Mouse (Mus musculus) liver, adult (tissue): ENCODE data around the gene Trak1.

ENCODE experiments used
- GATA4 ChIP-seq: IDR thresholded peaks from 2 replicates; pipeline ENCODE4 v1.6.1; 2014; ENCODE audit warnings: mild to moderate bottlenecking, low read length; ENCODE audit not compliant: insufficient replicate concordance

The Trak1 gene

GRCm38 (mm10) chr9:121381678-121382297 is 84.5 kb downstream of the Trak1 start:
- no peak for TF ChIP-seq GATA4

GRCm38 (mm10) chr9:121382568-121382967 is 85.3 kb downstream of the Trak1 start:
- TF ChIP-seq GATA4: no peak

GRCm38 (mm10) chr9:121383180-121383586 is 85.9 kb downstream of the Trak1 start:
- TF ChIP-seq GATA4: no peak

GRCm38 (mm10) chr9:121384620-121385019 is 87.3 kb downstream of the Trak1 start:
- no peak for TF ChIP-seq GATA4

GRCm38 (mm10) chr9:121385091-121385748 is 87.9 kb downstream of the Trak1 start:
- TF ChIP-seq GATA4: no peak

GRCm38 (mm10) chr9:121385749-121386350 is 88.5 kb downstream of the Trak1 start:
- no peak for TF ChIP-seq GATA4

- TF ChIP-seq GATA4: no peak
Measured at GRCm38 (mm10) chr9:121387539-121388272, 90.4 kb downstream of the Trak1 start.

- no peak for TF ChIP-seq GATA4
Measured at GRCm38 (mm10) chr9:121388273-121388931, 91.1 kb downstream of the Trak1 start.

GRCm38 (mm10) chr9:121389258-121389657 is 92.0 kb downstream of the Trak1 start:
- no peak for TF ChIP-seq GATA4

GRCm38 (mm10) chr9:121391898-121392297 is 94.6 kb downstream of the Trak1 start:
- no peak for TF ChIP-seq GATA4

- TF ChIP-seq GATA4: no peak
Measured at GRCm38 (mm10) chr9:121392427-121392826, 95.1 kb downstream of the Trak1 start.

GRCm38 (mm10) chr9:121393104-121393503 is 95.8 kb downstream of the Trak1 start:
- no peak for TF ChIP-seq GATA4

GRCm38 (mm10) chr9:121394882-121395281 is 97.6 kb downstream of the Trak1 start:
- TF ChIP-seq GATA4: no peak

- no peak for TF ChIP-seq GATA4
Measured at GRCm38 (mm10) chr9:121395812-121396211, 98.5 kb downstream of the Trak1 start.

GRCm38 (mm10) chr9:121398100-121398760 is 100.9 kb downstream of the Trak1 start:
- TF ChIP-seq GATA4: 0 out of 2 replicates have a peak, but pooled peaks have one; percentile 20

GRCm38 (mm10) chr9:121398761-121399160 is 101.5 kb downstream of the Trak1 start:
- no peak for TF ChIP-seq GATA4
